Mouse (Mus musculus) forebrain, embryonic 14.5 days (tissue): Measurements from ENCODE around the gene Sptbn4. TPM values are rescaled to one million over a fixed set of nuclear protein-coding genes. Genes with fewer than 3 reads are reported as not detected.

ENCODE experiments used
- ATAC-seq: fragments of 200-750 bp; cut with Nextera tagmentation; 2 replicates; pipeline ENCODE4 v1.8.0; 2017; ENCODE audit warnings: mild to moderate bottlenecking, moderate library complexity
- DNase-seq: peaks from one replicate; pipeline ENCODE4 v3.0.0-alpha.2; 2015; ENCODE audit warnings: low spot score
- H3K27ac ChIP-seq: fragments of 300-500 bp; sonication (generic); 2 replicates; pipeline ENCODE4 v1.5.1; 2014; ENCODE audit warnings: low read depth, mild to moderate bottlenecking, control low read depth, low read length, moderate library complexity
- H3K27me3 ChIP-seq: fragments of 300-500 bp; sonication (generic); replicated peaks from 2 replicates; pipeline ENCODE4 v1.6.1; 2014; ENCODE audit warnings: low read length, control low read depth, mixed read lengths; ENCODE audit not compliant: control insufficient read depth, insufficient read depth
- H3K36me3 ChIP-seq: fragments of 300-500 bp; sonication (generic); 2 replicates; pipeline ENCODE4 v1.6.1; 2014; ENCODE audit warnings: low read length, control low read depth; ENCODE audit not compliant: control insufficient read depth, insufficient read depth
- H3K4me1 ChIP-seq: fragments of 300-500 bp; sonication (generic); 2 replicates; pipeline ENCODE4 v1.6.1; 2014; ENCODE audit warnings: antibody characterized with exemption, low read length, control low read depth; ENCODE audit not compliant: control insufficient read depth, insufficient read depth
- H3K4me2 ChIP-seq: fragments of 300-500 bp; sonication (generic); 2 replicates; pipeline ENCODE4 v1.6.1; 2014; ENCODE audit warnings: mild to moderate bottlenecking, control low read depth, low read length
- H3K4me3 ChIP-seq: fragments of 300-500 bp; sonication (generic); 2 replicates; pipeline ENCODE4 v1.5.1; 2014; ENCODE audit warnings: low read depth, low read length, control low read depth
- H3K9ac ChIP-seq: fragments of 300-500 bp; sonication (generic); 2 replicates; pipeline ENCODE4 v1.6.1; 2014; ENCODE audit warnings: mild to moderate bottlenecking, low read length, control low read depth, moderate library complexity
- H3K9me3 ChIP-seq: fragments of 300-500 bp; sonication (generic); replicated peaks from 2 replicates; pipeline ENCODE4 v1.6.1; 2016; ENCODE audit warnings: low read length, control low read depth, mixed read lengths; ENCODE audit not compliant: control insufficient read depth
- WGBS: fragments of 180-500 bp; shearing (Covaris S2); extraction: QIAGEN DNeasy Blood & Tissue Kit; methylation state at CpG from one replicate; pipeline ENCODE4 v1.1.7; 2014; 5-methylcytosine and 5-hydroxymethylcytosine counted together
- polyA plus RNA-seq: library from polyadenylated mRNA; unstranded; fragments of >200 nt; fragmentation: Nextera tagmentation; extraction: Ambion mirVana; gene quantifications from 2 replicates; pipeline ENCODE4 v1.2.1, GENCODE M21; 2014

The Sptbn4 gene
- polyA plus RNA-seq, 1 experiment from 2014 or later = 1.7 TPM

GRCm38 (mm10) chr7:27314393-27314792 is 133.1 kb downstream of the Sptbn4 start:
- WGBS = 93% methylated on average over 3 of the region's 3 CpGs
- Histone ChIP-seq H3K9ac (no peak overlapping the region), H3K9me3 (0 out of 2 replicates have a peak, but pooled peaks cover 4% of the 10 kb centered on the region), H3K4me2 (no peak overlapping the region), H3K27ac (no peak overlapping the region), H3K27me3 (no peaks in the 10 kb centered on the region), H3K4me1 (peaks cover 9% of the 10 kb centered on the region), H3K36me3 (0 out of 2 replicates have a peak, but pooled peaks cover 4% of the 10 kb centered on the region), H3K4me3 (no peak overlapping the region)
- no peak for DNase-seq
- no peak for ATAC-seq

GRCm38 (mm10) chr7:27311651-27312284 is 135.7 kb downstream of the Sptbn4 start:
- H3K9ac ChIP-seq = no peak overlapping the region
- no peak for ATAC-seq
- no peak for DNase-seq
- H3K36me3 ChIP-seq = 0 out of 2 replicates have a peak, but pooled peaks cover 3% of the 10 kb centered on the region
- WGBS = 95% methylated on average over 12 of the region's 12 CpGs
- H3K9me3 ChIP-seq = 0 out of 2 replicates have a peak, but pooled peaks cover 4% of the 10 kb centered on the region
- no peak overlapping the region for H3K27ac ChIP-seq
- H3K4me3 ChIP-seq = no peak overlapping the region
- no peak overlapping the region for H3K4me2 ChIP-seq
- H3K27me3 ChIP-seq = 0 out of 2 replicates have a peak, but pooled peaks cover 3% of the 10 kb centered on the region
- H3K4me1 ChIP-seq = peaks cover 9% of the 10 kb centered on the region

GRCm38 (mm10) chr7:27310996-27311535 is 136.4 kb downstream of the Sptbn4 start:
- 0 out of 2 replicates have a peak, but pooled peaks cover 3% of the 10 kb centered on the region for H3K27me3 ChIP-seq
- 0 out of 2 replicates have a peak, but pooled peaks cover 3% of the 10 kb centered on the region for H3K36me3 ChIP-seq
- H3K9ac ChIP-seq = no peak overlapping the region
- H3K9me3 ChIP-seq = 0 out of 2 replicates have a peak, but pooled peaks cover 4% of the 10 kb centered on the region
- H3K4me1 ChIP-seq = peaks cover 6% of the 10 kb centered on the region
- WGBS = 54% methylated on average over 8 of the region's 8 CpGs
- no peak overlapping the region for H3K4me2 ChIP-seq
- no peak overlapping the region for H3K27ac ChIP-seq
- DNase-seq (no peak), ATAC-seq (no peak)
- H3K4me3 ChIP-seq = no peak overlapping the region

- Histone ChIP-seq H3K27me3 (0 out of 2 replicates have a peak, but pooled peaks cover 3% of the 10 kb centered on the region), H3K4me3 (peak overlapping the region; percentile 26), H3K9me3 (0 out of 2 replicates have a peak, but pooled peaks cover 4% of the 10 kb centered on the region), H3K4me2 (peak overlapping the region; percentile 52), H3K36me3 (0 out of 2 replicates have a peak, but pooled peaks cover 3% of the 10 kb centered on the region), H3K27ac (no peak overlapping the region), H3K9ac (peak overlapping the region; percentile 53; the same call in 1 of the 2 replicates), H3K4me1 (peaks cover 6% of the 10 kb centered on the region)
- peak; percentile 77 for DNase-seq
- 4% methylated on average over 17 of the region's 17 CpGs for WGBS
- ATAC-seq = peak; percentile 70
Observed at GRCm38 (mm10) chr7:27310306-27310705, 137.2 kb downstream of the Sptbn4 start.

- 0 out of 2 replicates have a peak, but pooled peaks cover 3% of the 10 kb centered on the region for H3K36me3 ChIP-seq
- 0 out of 2 replicates have a peak, but pooled peaks cover 3% of the 10 kb centered on the region for H3K27me3 ChIP-seq
- 0 out of 2 replicates have a peak, but pooled peaks cover 4% of the 10 kb centered on the region for H3K9me3 ChIP-seq
- WGBS = 40% methylated on average over 3 of the region's 3 CpGs
- H3K4me1 ChIP-seq = peaks cover 6% of the 10 kb centered on the region
- H3K4me3 ChIP-seq = no peak overlapping the region
- 0 out of 2 replicates have a peak overlapping the region, but pooled peaks have one; percentile 52 for H3K4me2 ChIP-seq
- no peak overlapping the region for H3K27ac ChIP-seq
- no peak overlapping the region for H3K9ac ChIP-seq
- no peak for ATAC-seq
- DNase-seq = no peak
Observed at GRCm38 (mm10) chr7:27309832-27310231, 137.7 kb downstream of the Sptbn4 start.

- Histone ChIP-seq H3K36me3 (no peaks in the 10 kb centered on the region), H3K4me3 (peak overlapping the region; percentile 16; the same call in 1 of the 2 replicates), H3K9ac (peak overlapping the region; percentile 37; the same call in 1 of the 2 replicates), H3K9me3 (0 out of 2 replicates have a peak, but pooled peaks cover 4% of the 10 kb centered on the region), H3K27me3 (0 out of 2 replicates have a peak, but pooled peaks cover 3% of the 10 kb centered on the region), H3K4me1 (peaks cover 6% of the 10 kb centered on the region), H3K4me2 (peak overlapping the region; percentile 47), H3K27ac (no peak overlapping the region)
- DNase-seq (no peak), ATAC-seq (peak; percentile 40; the same call in 1 of the 2 replicates)
- WGBS = 16% methylated on average over 28 of the region's 28 CpGs
Observed at GRCm38 (mm10) chr7:27308821-27309549, 138.5 kb downstream of the Sptbn4 start.

- 67% methylated on average over 9 of the region's 9 CpGs for WGBS
- no peak overlapping the region for H3K4me2 ChIP-seq
- H3K9me3 ChIP-seq = no peaks in the 10 kb centered on the region
- H3K4me3 ChIP-seq = no peak overlapping the region
- H3K4me1 ChIP-seq = peaks cover 6% of the 10 kb centered on the region
- H3K36me3 ChIP-seq = no peaks in the 10 kb centered on the region
- DNase-seq = no peak
- ATAC-seq = no peak
- H3K9ac ChIP-seq = no peak overlapping the region
- 0 out of 2 replicates have a peak, but pooled peaks cover 3% of the 10 kb centered on the region for H3K27me3 ChIP-seq
- H3K27ac ChIP-seq = no peak overlapping the region
Observed at GRCm38 (mm10) chr7:27307551-27307950, 139.9 kb downstream of the Sptbn4 start.
